Mouse (Mus musculus) cerebellum, adult 2 months (tissue): Measurements from ENCODE around the gene Tead3.

Experiments used
- CTCF ChIP-seq: fragments of 200-500 bp; IDR thresholded peaks from 2 replicates; pipeline ENCODE4 v1.5.1; 2011; ENCODE audit warnings: low read depth, mild to moderate bottlenecking, control low read depth, low read length, moderate library complexity, borderline replicate concordance; ENCODE audit not compliant: insufficient read depth
- POLR2A ChIP-seq: fragments of 200-500 bp; IDR thresholded peaks from 2 replicates; pipeline ENCODE4 v1.6.1; 2011; ENCODE audit warnings: low read length, control low read depth, borderline replicate concordance; ENCODE audit not compliant: insufficient read depth

- no peak for TF ChIP-seq POLR2A
- TF ChIP-seq CTCF, result no peak
These were observed 17.6 kb downstream of the Tead3 start for GRCm38 (mm10) chr17:28332915-28333546.
